ENCODE assay signal across 13 mouse cellular contexts in the genomic region with DNA sequence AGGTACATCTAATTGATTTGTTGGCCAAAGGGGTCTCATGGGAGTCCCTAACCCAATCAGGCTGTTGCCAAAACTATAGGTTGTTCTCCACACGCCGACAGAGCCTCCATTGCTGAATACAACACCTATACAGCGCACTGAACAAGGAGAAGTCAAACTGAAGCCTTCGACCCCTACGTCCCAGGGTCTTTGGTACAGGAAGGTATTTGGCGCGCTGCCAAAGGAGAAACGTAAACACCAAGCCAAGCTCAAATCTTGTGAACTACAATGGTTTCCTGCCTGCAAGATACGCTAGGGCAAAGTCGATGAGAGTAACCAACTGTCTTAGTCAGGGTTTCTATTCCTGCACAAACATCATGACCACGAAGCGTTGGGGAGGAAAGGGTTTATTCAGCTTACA.
"Had no signal": no experiment of that assay in that cellular context is flagged by ENCODE, and none has a peak within 500 bp of the region (broad histone marks: within the 10 kb centered on the region; RNA-seq: fewer than 3 reads in every experiment).

No protein-coding gene starts in this region.

- DNase-seq: kidney, adult 18-20 months; kidney, adult 9 months; kidney, postnatal 25 days; layer of hippocampus, adult 9-11 months; liver, embryonic 13.5 days; lung, adult 2 months; lung, postnatal 36 days; right cerebral cortex, adult 18-20 months; right cerebral cortex, postnatal 14 days; right cerebral cortex, postnatal 4 days; thymus, adult 2 months; thymus, postnatal 14 days; thymus, postnatal 4 days had no signal
